Mouse (Mus musculus) heart, postnatal 25 days (tissue): Measurements from ENCODE around the gene Gpkow. TPM values are rescaled to one million over a fixed set of nuclear protein-coding genes. Genes with fewer than 3 reads are reported as not detected.
"Not testable (repeated sequence)": the region's sequence is repeated elsewhere in the genome, so short reads cannot be mapped to it uniquely, and the experiment has no call there.

ENCODE experiments used
- DNase-seq: peaks from one replicate; pipeline ENCODE4 v3.0.0; 2022; ENCODE audit warnings: low spot score
- intact Hi-C: fragments of 180-260 bp; cut with DNase I; formaldehyde crosslinking; loops from one replicate; pipeline ENCODE4 v1.15.1; 2025
- total RNA-seq, 2 experiments: library from RNA; stranded (reverse); gene quantifications; 2 replicates each; pipeline ENCODE4 v1.2.3; 2021

Gpkow gene
- total RNA-seq, 2 experiments from 2014 or later = 19.5 to 21.3 TPM

GRCm38 (mm10) chrX:7740082-7740819 is 43.3 kb downstream of the Gpkow start:
- intact Hi-C loops = no loop called here
- DNase-seq = no peak

GRCm38 (mm10) chrX:7741103-7741502 is 44.2 kb downstream of the Gpkow start:
- intact Hi-C loops = no loop called here
- no peak for DNase-seq

GRCm38 (mm10) chrX:7743470-7743869 is 46.5 kb downstream of the Gpkow start:
- intact Hi-C loops = no loop called here

GRCm38 (mm10) chrX:7744940-7745339 is 48.0 kb downstream of the Gpkow start:
- intact Hi-C loops = no loop called here
- no peak for DNase-seq

More at GRCm38 (mm10) chrX:7743470-7743869, 46.5 kb downstream of the Gpkow start:
- no peak for DNase-seq

- DNase-seq = no peak
- intact Hi-C loops = no loop called here
Measured at GRCm38 (mm10) chrX:7745429-7745828, 48.5 kb downstream of the Gpkow start.

GRCm38 (mm10) chrX:7750432-7751116 is 53.6 kb downstream of the Gpkow start, which contains the start of gene Ccdc120:
Ccdc120 (minus strand) TSS chrX:7750905.
- intact Hi-C loops = no loop called here
- no peak for DNase-seq

- intact Hi-C loops = loop anchor here (2.0 kb wide), 1 partner anchor 19 kb away; no protein-coding TSS in a partner anchor
- DNase-seq = not testable (repeated sequence)
Measured at GRCm38 (mm10) chrX:7753627-7754026, 56.7 kb downstream of the Gpkow start.

Other genes starting within 250 kb of the Gpkow start
- gene Foxp3, start 123.5 kb upstream of the Gpkow start, total RNA-seq = not detected
- 1 to 10 TPM; 2.2 to 2.5 TPM for gene Ppp1r3f, start 122.8 kb upstream of the Gpkow start, total RNA-seq
- 10 to 100 TPM; 11.6 to 11.9 TPM for gene Ccdc22, start 91.6 kb upstream of the Gpkow start, total RNA-seq
- gene Cacna1f, start 90.0 kb upstream of the Gpkow start, total RNA-seq = not detected
- gene Syp, start 58.7 kb upstream of the Gpkow start, total RNA-seq = 1 to 10 TPM; 1.7 to 2.4 TPM
- 10 to 100 TPM; 16.5 to 19.9 TPM for gene Prickle3, start 39.9 kb upstream of the Gpkow start, total RNA-seq
- gene Plp2, start 25.7 kb upstream of the Gpkow start, total RNA-seq = 10 to 100 TPM; 41.6 to 54.1 TPM
- gene Magix, start 15.9 kb upstream of the Gpkow start, total RNA-seq = 10 to 100 TPM; 24.1 to 26.0 TPM
- 10 to 100 TPM; 34.4 to 44.8 TPM for gene Wdr45, start 17.2 kb downstream of the Gpkow start, total RNA-seq
- gene Gm45208, start 25.1 kb downstream of the Gpkow start, total RNA-seq = under 1 TPM in 1 of 2 experiments, not detected in 1; 0.42 TPM
- gene Praf2, start 31.3 kb downstream of the Gpkow start, total RNA-seq = 1 to 10 TPM; 6.5 to 6.9 TPM
- 1 to 10 TPM in 1 of 2 experiments, under 1 TPM in 1; 0.91 to 2.0 TPM for gene Ccdc120, start 53.8 kb downstream of the Gpkow start, total RNA-seq
- gene Tfe3, start 65.4 kb downstream of the Gpkow start, total RNA-seq = 10 to 100 TPM; 15.0 to 16.8 TPM
- 10 to 100 TPM; 24.7 to 26.9 TPM for gene Gripap1, start 92.6 kb downstream of the Gpkow start, total RNA-seq
- under 1 TPM; 0.22 to 0.23 TPM for gene Kcnd1, start 125.2 kb downstream of the Gpkow start, total RNA-seq
- 10 to 100 TPM; 25.7 to 28.5 TPM for gene Otud5, start 144.2 kb downstream of the Gpkow start, total RNA-seq
- gene Pim2, start 181.1 kb downstream of the Gpkow start, total RNA-seq = 1 to 10 TPM; 2.2 to 3.1 TPM
- gene Slc35a2, start 186.9 kb downstream of the Gpkow start, total RNA-seq = 10 to 100 TPM; 11.0 to 17.0 TPM
- 10 to 100 TPM; 22.1 to 22.7 TPM for gene Pqbp1, start 202.1 kb downstream of the Gpkow start, total RNA-seq
- gene Timm17b, start 202.2 kb downstream of the Gpkow start, total RNA-seq = 10 to 100 TPM; 49.5 to 50.1 TPM
- not detected for gene Gm10491, start 210.7 kb downstream of the Gpkow start, total RNA-seq
- not detected for gene Gm10490, start 212.4 kb downstream of the Gpkow start, total RNA-seq
- under 1 TPM in 1 of 2 experiments, not detected in 1; 0.11 TPM for gene Pcsk1n, start 222.7 kb downstream of the Gpkow start, total RNA-seq
- not detected for gene Eras, start 231.5 kb downstream of the Gpkow start, total RNA-seq